Mouse (Mus musculus) megakaryocyte progenitor cell, adult 5-6 weeks (primary cell): ENCODE results near the gene Apoa2. TPM values are rescaled to one million over a fixed set of nuclear protein-coding genes. Genes with fewer than 3 reads are reported as not detected.
"Not testable (repeated sequence)": the region's sequence is repeated elsewhere in the genome, so short reads cannot be mapped to it uniquely, and the experiment has no call there.

Experiments used
- ATAC-seq: replicated peaks from 2 replicates; pipeline ENCODE4 v1.8.0; 2016; ENCODE audit warnings: mild to moderate bottlenecking, moderate TSS enrichment, inconsistent platforms; ENCODE audit not compliant: poor library complexity
- total RNA-seq, 2 experiments: library from RNA; stranded (forward) in 1 of 2; stranded (reverse) in 1 of 2; fragments of 157-497, 149-512 nt in 1 of 2; fragments of 200-1000 nt in 1 of 2; gene quantifications; 2 replicates each; pipeline versions ENCODE4 v1.2.3 to v1.2.4; 2015 to 2017

Gene Apoa2
- total RNA-seq, 2 experiments from 2014 or later: 0.94 TPM; not detected in 1

- peak; percentile 7; the same call in 1 of the 2 replicates for ATAC-seq
Measured at GRCm38 (mm10) chr1:171234538-171234937, 9.7 kb downstream of the Apoa2 start.

GRCm38 (mm10) chr1:171235791-171236190 lies 10.9 kb downstream of the Apoa2 start:
- no peak for ATAC-seq

- no peak for ATAC-seq
Measured at GRCm38 (mm10) chr1:171237438-171237837, 12.6 kb downstream of the Apoa2 start.

GRCm38 (mm10) chr1:171238463-171238862 lies 13.6 kb downstream of the Apoa2 start:
- peak; percentile 82 for ATAC-seq

GRCm38 (mm10) chr1:171239992-171240744 lies 15.3 kb downstream of the Apoa2 start:
- ATAC-seq: no peak

- no peak for ATAC-seq
Measured at GRCm38 (mm10) chr1:171240911-171241310, 16.1 kb downstream of the Apoa2 start.

- ATAC-seq: not testable (repeated sequence)
Measured at GRCm38 (mm10) chr1:171241952-171242351, 17.1 kb downstream of the Apoa2 start.

- ATAC-seq: no peak
Measured at GRCm38 (mm10) chr1:171245353-171245752, 20.5 kb downstream of the Apoa2 start.

GRCm38 (mm10) chr1:171246709-171247452 lies 22.0 kb downstream of the Apoa2 start:
- peak; percentile 94 for ATAC-seq

GRCm38 (mm10) chr1:171247453-171247841 lies 22.6 kb downstream of the Apoa2 start:
- ATAC-seq: peak; percentile 21

- ATAC-seq: no peak
Measured at GRCm38 (mm10) chr1:171247916-171248315, 23.1 kb downstream of the Apoa2 start.

- no peak for ATAC-seq
Measured at GRCm38 (mm10) chr1:171248386-171249226, 23.8 kb downstream of the Apoa2 start.

- ATAC-seq: no peak
Measured at GRCm38 (mm10) chr1:171249913-171250600, 25.2 kb downstream of the Apoa2 start, which contains the start of gene Adamts4. Gene Adamts4 (plus strand): TSS chr1:171250421.

GRCm38 (mm10) chr1:171250680-171251593 lies 26.1 kb downstream of the Apoa2 start, which contains the start of gene Ndufs2:
Gene Ndufs2 (minus strand): TSS chr1:171251388.
- no peak for ATAC-seq

GRCm38 (mm10) chr1:171251594-171252324 lies 26.9 kb downstream of the Apoa2 start:
- ATAC-seq: no peak

GRCm38 (mm10) chr1:171252415-171252814 lies 27.6 kb downstream of the Apoa2 start:
- no peak for ATAC-seq

GRCm38 (mm10) chr1:171256095-171256818 lies 31.4 kb downstream of the Apoa2 start:
- no peak for ATAC-seq

- peak; percentile 82 for ATAC-seq
Measured at GRCm38 (mm10) chr1:171256937-171257548, 32.2 kb downstream of the Apoa2 start.
